In genomic region chrX:157674667-157675350, GRCm38 (mm10) we compare ENCODE assay signal across 37 mouse cellular contexts. TPM values are rescaled to one million over a fixed set of nuclear protein-coding genes. Genes with fewer than 3 reads are reported as not detected.
"Had no signal": no experiment of that assay in that cellular context is flagged by ENCODE, and none has a peak within 500 bp of the region (broad histone marks: within the 10 kb centered on the region; RNA-seq: fewer than 3 reads in every experiment).

No protein-coding gene starts in this region.

- H3K36me3 ChIP-seq: heart, embryonic 10.5 days; heart, embryonic 12.5 days; heart, embryonic 13.5 days; heart, embryonic 15.5 days; hindbrain, embryonic 10.5 days; hindbrain, embryonic 12.5 days; hindbrain, embryonic 13.5 days; hindbrain, embryonic 15.5 days; intestine, embryonic 15.5 days had no signal

- H3K9me3 ChIP-seq: heart, embryonic 10.5 days; heart, embryonic 12.5 days; heart, embryonic 13.5 days; heart, embryonic 15.5 days; hindbrain, embryonic 10.5 days; hindbrain, embryonic 12.5 days; hindbrain, embryonic 13.5 days; hindbrain, embryonic 15.5 days; intestine, embryonic 15.5 days had no signal

- H3K27ac ChIP-seq: heart, adult 2 months; heart, embryonic 10.5 days; heart, embryonic 13.5 days; heart, embryonic 15.5 days; hindbrain, embryonic 10.5 days; hindbrain, embryonic 12.5 days; hindbrain, embryonic 13.5 days; hindbrain, embryonic 14.5 days; hindbrain, embryonic 15.5 days; hindbrain, postnatal 0 days; intestine, embryonic 15.5 days; kidney, postnatal 0 days; layer of hippocampus, adult 2 months had no signal

- H3K4me2 ChIP-seq: heart, embryonic 11.5 days; heart, embryonic 12.5 days; heart, embryonic 13.5 days; heart, embryonic 15.5 days; hindbrain, embryonic 12.5 days; hindbrain, embryonic 13.5 days; hindbrain, embryonic 14.5 days; hindbrain, embryonic 15.5 days; intestine, embryonic 15.5 days had no signal

- H3K4me1 ChIP-seq: heart, embryonic 10.5 days; heart, embryonic 12.5 days; heart, embryonic 13.5 days; heart, embryonic 15.5 days; hindbrain, embryonic 10.5 days; hindbrain, embryonic 12.5 days; hindbrain, embryonic 13.5 days; hindbrain, embryonic 15.5 days; intestine, embryonic 15.5 days had no signal

- H3K9ac ChIP-seq: heart, embryonic 12.5 days; heart, embryonic 13.5 days; heart, embryonic 15.5 days; hindbrain, embryonic 12.5 days; hindbrain, embryonic 13.5 days; hindbrain, embryonic 14.5 days; hindbrain, embryonic 15.5 days; intestine, embryonic 15.5 days had no signal

- ATAC-seq: hindbrain, embryonic 16.5 days; hindbrain, postnatal 0 days; inflammation-experienced regulatory T-cells, adult 6 months; intestine, embryonic 15.5 days; intestine, embryonic 16.5 days; intestine, postnatal 0 days had no signal

- DNase-seq: heart, adult 18-20 months; heart, adult 2 months; heart, postnatal 10 days; heart, postnatal 14 days; heart, postnatal 36 days; heart, postnatal 4 days; kidney, adult 11 months; kidney, adult 18-20 months; kidney, adult 2 months; kidney, adult 8-10 months; kidney, adult 9 months; kidney, postnatal 10 days; kidney, postnatal 14 days; kidney, postnatal 25 days; kidney, postnatal 36 days; kidney, postnatal 4 days; layer of hippocampus, adult 9-11 months; layer of hippocampus, postnatal 36 days had no signal

- H3K4me3 ChIP-seq: heart, adult 2 months; heart, embryonic 10.5 days; heart, embryonic 12.5 days; heart, embryonic 13.5 days; heart, embryonic 15.5 days; hindbrain, embryonic 10.5 days; hindbrain, embryonic 12.5 days; hindbrain, embryonic 13.5 days; hindbrain, embryonic 15.5 days; intestine, embryonic 15.5 days; layer of hippocampus, adult 2 months had no signal

- H3K27me3 ChIP-seq: heart, embryonic 12.5 days; heart, embryonic 13.5 days; heart, embryonic 15.5 days; hindbrain, embryonic 12.5 days; hindbrain, embryonic 13.5 days; hindbrain, embryonic 15.5 days; intestine, embryonic 15.5 days had no signal

RNA-seq across cellular contexts. Expression of gene Smpx, which starts 23.9 kb away (rescaled TPM):
- polyA plus RNA-seq: hindbrain, embryonic 10.5 days; hindbrain, embryonic 11.5 days; hindbrain, embryonic 14.5 days; hindbrain, embryonic 16.5 days; inflammation-experienced regulatory T-cells, adult 6 months had no signal
